Mouse (Mus musculus) CD4-positive helper T cell, adult 2 months (primary cell): ENCODE data around the gene Pqlc2.

Experiments
- DNase-seq: peaks from one replicate; pipeline ENCODE4 v3.0.0-alpha.2; 2012; ENCODE audit warnings: low read depth, missing footprints, low spot score

Gene Pqlc2

DNA sequence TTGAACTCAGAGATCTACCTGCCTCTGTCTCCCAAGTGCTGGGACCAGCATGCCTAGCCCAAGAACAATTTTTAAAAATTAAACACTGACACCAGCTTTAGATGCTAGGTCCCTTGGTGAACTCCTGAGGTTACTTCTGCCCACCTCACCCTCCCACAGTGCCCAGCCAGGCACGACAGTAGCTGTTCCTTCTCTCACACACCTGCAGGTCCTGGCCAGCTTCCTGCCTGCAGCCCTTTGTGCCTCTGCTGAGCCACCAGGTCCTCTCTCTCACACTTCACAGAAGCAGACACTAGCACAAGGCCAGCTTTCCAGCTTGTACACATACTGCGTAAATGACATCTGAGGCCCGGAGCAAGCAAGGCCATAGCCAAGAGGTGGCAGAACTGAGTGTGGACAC, 5.0 kb downstream of the Pqlc2 start:
- DNase-seq, result no peak

DNA sequence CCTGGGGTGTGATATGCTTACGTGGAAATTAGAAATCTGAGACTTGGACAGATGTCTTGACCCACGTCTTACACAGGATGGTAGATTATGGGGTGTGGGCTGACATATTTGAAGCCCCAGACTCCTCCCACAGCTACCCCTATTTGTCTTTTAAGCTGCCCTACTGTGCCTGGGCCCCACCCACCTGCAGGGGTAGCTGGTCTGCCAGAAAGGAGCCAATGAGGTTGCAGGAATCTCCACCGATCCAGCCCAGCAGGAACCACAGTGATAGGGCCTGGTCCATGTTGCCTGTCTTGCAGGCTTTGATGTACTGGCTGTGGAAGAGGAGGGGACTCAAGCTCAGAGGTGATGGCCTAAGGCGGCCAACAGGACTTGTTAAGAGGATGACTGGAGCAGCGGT, 8.3 kb downstream of the Pqlc2 start:
- no peak for DNase-seq

GRCm38 (mm10) chr4:139301780-139302179, 8.7 kb downstream of the Pqlc2 start:
- DNase-seq, result no peak

- DNase-seq, result no peak
Observed at GRCm38 (mm10) chr4:139298671-139299366, 11.7 kb downstream of the Pqlc2 start.

DNA sequence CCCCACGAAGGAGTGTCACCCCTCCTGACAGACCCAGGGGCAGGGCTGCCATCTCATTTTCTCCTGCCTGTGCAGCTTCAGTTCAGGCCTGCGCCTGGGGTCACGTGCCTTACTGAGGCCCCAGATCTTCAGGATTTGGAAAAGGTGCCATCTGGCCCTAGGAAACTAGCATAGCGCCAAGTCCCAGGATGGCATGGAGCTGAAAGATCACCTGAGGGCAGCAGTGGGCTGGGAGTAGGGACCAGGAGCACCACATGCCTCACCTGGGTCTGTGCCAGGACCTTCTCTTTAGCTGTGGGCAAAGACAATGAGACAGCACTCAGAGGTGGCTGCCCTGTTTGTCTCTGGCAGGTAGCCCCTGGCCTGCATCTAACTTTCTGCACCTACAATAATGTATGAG, 12.9 kb downstream of the Pqlc2 start:
- DNase-seq, result no peak

- DNase-seq, result no peak
Observed at GRCm38 (mm10) chr4:139292038-139292437, 18.5 kb downstream of the Pqlc2 start.

GRCm38 (mm10) chr4:139291099-139291498, 19.4 kb downstream of the Pqlc2 start:
- DNase-seq, result no peak

DNA sequence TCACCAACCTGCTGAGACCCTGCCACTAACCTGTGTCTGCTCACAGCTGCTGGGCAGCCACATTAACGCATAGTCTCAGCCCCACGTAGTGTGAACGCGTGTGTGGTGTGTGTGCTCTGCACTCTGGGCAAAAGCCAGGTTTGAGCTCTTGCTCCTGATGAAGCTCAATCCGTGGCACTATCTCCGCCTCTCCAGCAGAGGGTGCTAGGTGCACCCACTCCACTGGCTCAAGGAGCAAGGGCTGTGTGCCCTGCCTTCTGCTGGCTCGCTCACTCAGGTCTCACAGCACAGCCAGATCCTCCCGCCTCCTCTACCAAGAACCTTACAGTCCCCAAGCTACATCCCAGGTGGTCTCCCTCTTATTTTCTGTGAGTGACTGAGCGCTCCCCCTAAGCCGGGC, 21.5 kb downstream of the Pqlc2 start:
- peak; percentile 62 for DNase-seq

- DNase-seq, result peak; percentile 64
Observed at GRCm38 (mm10) chr4:139287122-139287863, 23.2 kb downstream of the Pqlc2 start.

DNA sequence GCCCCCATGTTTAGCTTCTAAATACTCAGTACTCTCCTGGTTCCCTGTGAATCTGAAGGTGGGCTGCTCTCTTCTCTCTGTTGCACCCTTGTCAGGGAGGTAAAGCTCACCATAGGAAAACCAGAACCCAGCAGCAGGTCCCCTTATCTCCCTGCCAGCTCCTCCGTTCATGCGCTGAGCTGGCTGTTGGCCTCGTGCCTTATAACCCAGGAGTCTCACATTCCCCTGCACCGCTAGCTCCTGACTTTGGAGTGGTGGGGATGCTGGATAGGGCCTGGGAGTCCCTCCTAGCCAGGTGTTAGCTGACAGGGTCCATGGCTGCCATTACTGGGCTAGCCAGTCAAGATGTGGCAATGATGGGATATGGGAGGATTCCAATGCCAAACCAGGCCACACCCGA, 24.3 kb downstream of the Pqlc2 start:
- no peak for DNase-seq

- DNase-seq, result no peak
Observed at GRCm38 (mm10) chr4:139284877-139285276, 25.6 kb downstream of the Pqlc2 start.

- DNase-seq, result no peak
Observed at GRCm38 (mm10) chr4:139282955-139283417, 27.5 kb downstream of the Pqlc2 start.

DNA sequence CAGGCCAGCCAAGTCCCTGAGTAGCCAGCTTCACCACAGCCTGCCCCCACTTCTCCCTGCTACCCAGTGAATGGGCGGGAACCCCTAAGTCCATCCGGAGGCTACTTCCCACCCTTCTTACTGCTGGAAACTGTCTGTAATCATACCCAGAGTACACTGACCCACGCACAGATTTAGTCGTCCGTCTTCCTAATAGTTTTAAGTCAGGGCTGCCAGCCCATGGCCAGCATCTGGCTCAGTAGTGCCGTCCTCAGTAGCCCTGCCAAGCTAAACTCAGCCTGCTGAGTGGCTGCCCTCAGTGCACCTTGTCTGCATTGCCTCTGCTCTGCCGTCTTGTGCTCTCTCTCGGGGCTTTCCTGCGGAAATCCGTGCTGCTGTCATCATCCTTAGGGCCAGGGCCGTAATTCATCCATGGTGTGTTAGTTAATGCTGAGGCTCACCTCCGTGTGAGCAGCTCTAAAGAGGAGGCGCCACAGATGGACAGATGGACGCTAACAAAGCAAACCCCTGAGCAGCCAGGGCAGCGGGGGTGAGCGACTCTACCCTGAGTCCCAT, 28.6 kb downstream of the Pqlc2 start:
- no peak for DNase-seq

- no peak for DNase-seq
Observed at GRCm38 (mm10) chr4:139280530-139280929, 30.0 kb downstream of the Pqlc2 start.

GRCm38 (mm10) chr4:139276411-139276810, 34.1 kb downstream of the Pqlc2 start:
- DNase-seq, result no peak

DNA sequence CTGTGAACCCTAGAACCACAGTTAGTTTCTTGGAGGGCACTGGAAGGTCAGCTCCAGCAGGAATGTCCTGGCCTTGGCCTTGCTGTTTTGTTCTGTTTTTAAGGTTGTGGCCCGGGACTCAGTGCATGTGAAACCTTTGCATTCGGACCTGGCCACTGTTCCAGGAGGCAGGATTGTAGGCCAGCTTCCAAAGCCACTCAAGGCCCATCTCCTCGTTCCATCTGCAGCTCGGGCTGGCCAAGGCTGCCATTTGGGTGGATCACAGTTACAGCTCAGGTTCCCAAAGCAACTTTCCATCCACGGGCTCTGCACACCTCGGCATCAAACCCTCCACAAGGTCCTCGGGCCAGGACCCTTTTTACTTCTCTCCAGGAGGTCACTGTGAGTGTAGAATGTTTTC, 35.9 kb downstream of the Pqlc2 start:
- DNase-seq, result no peak

- no peak for DNase-seq
Observed at GRCm38 (mm10) chr4:139272951-139273680, 37.4 kb downstream of the Pqlc2 start.

DNA sequence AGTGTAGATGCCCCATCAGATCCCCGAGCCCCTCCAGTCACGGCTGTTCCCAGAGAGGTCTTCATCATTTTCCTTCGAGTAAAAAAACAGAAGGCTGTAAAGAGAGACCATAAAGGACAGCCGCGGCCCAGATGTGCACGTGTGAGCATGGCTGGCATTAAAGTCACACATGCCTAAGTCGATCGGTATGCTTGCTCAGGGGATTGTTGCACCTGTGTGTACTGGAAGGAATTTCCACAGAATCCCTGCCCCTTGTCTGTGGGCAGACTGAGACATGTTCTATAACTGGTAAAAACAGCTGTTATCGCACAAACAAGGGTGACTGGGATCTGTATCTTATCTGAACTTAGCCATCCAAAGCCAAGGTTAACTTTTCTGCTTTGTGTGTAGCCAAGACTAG, 38.9 kb downstream of the Pqlc2 start:
- no peak for DNase-seq

- no peak for DNase-seq
Observed at GRCm38 (mm10) chr4:139270168-139270567, 40.3 kb downstream of the Pqlc2 start.

GRCm38 (mm10) chr4:139268242-139268641, 42.3 kb downstream of the Pqlc2 start:
- DNase-seq, result no peak

DNA sequence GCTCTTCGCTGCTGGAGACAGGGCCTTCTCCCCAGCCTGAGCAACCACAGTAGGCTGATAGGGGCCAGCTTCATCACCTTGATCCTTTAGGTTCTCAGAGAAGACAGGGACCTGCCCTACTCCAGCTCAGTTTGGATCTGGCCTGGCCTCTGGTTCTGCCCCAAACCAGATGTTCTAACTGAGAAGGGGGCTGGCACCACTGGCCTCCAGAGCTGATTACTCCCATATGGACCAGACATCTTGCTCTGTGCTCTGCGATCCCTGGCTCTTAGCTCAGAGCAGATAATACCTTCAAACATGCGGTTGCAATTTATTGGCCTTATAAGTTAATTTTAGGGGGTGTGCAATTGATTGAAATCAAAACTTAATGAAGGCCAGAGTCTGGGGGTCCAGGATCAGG, 43.2 kb downstream of the Pqlc2 start:
- no peak for DNase-seq

GRCm38 (mm10) chr4:139266500-139266865, 44.0 kb downstream of the Pqlc2 start:
- no peak for DNase-seq
